Comparison of ENCODE assay signal across 7 mouse cellular contexts in the genomic region with DNA sequence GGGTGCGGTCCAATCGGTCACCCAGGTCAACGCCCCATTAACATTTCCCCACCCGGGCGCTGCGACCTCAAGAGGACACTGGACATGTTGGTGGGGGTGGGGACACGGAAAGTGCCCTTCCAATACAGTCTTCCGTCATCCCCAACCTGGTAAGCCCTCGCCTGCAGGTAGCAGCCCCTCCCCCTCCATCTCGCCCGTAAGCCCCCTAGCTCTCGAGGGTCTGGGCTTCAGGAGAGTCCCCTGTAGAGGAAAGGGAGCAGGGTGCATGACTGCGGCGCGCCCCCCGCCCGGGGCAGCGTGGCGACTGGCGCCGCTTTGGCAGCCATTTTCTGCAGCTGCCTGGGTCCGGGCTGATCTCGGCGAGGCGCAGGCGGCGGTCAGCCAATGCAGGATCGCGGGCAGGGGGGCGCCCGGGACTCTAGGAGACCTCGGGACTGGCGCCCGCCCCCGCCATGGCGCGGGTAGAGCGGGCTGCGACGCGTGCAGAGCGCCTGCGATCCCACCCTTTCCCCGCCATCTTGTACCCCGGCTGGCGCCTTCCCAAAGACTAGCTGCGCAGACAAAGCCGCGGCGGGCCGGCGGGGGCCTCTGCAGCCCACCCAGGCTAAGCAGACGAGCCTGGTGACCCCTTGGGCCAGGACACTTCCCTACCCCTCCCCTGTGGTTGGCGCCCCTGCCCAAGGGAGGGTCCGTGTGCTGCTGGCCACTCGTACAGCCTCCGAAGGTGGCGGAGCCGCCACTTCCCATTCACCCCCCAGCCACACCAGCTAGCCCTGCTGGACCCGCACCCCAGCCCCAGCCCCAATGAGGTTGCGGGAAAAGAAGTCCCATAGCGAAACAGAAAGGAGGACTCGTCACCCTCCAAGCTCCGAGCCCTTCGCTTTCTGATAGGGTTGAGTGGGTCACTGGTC. TPM values are rescaled to one million over a fixed set of nuclear protein-coding genes. Genes with fewer than 3 reads are reported as not detected.
DNase-seq lines count a peak whose midpoint lies in the region; ATAC-seq and TF ChIP-seq lines count a peak whose summit lies in the region.

No protein-coding gene starts in this region.

- H3K36me3 ChIP-seq in heart, embryonic 10.5 days: no peaks in the 10 kb centered on the region
- no peaks in the 10 kb centered on the region for H3K36me3 ChIP-seq in testis, adult 2 months (ENCODE audit: control insufficient read depth, insufficient read depth, low read length)

- H3K4me3 ChIP-seq in brown adipose tissue, adult 24 weeks (ENCODE audit: insufficient read depth, low read depth, low read length): peak overlapping the region; percentile 92
- H3K4me3 ChIP-seq in heart, embryonic 10.5 days: peak overlapping the region; percentile 74
- peak overlapping the region; percentile 80 for H3K4me3 ChIP-seq in testis, adult 2 months (ENCODE audit: control insufficient read depth, low read depth, low read length)

- TF ChIP-seq CTCF in testis, adult 2 months (IDR thresholded peaks at IDR 0.05; ENCODE audit: control insufficient read depth, insufficient read depth, insufficient replicate concordance, low read depth, low read length): no peak

- peaks cover 91% of the 10 kb centered on the region for H3K27me3 ChIP-seq in heart, embryonic 10.5 days (ENCODE audit: insufficient read depth, poor library complexity, severe bottlenecking)
- peaks cover 6% of the 10 kb centered on the region for H3K27me3 ChIP-seq in testis, adult 2 months (ENCODE audit: control insufficient read depth, insufficient read depth, low read length)

- no peak for TF ChIP-seq POLR2A in testis, adult 2 months (IDR thresholded peaks at IDR 0.05; ENCODE audit: control insufficient read depth, low read depth, low read length)

- H3K9me3 ChIP-seq in heart, embryonic 10.5 days: no peaks in the 10 kb centered on the region

- WGBS in heart, embryonic 10.5 days: under 1% methylated on average over 65 of the region's 65 CpGs

- peaks cover 11% of the 10 kb centered on the region for H3K4me1 ChIP-seq in brown adipose tissue, adult 24 weeks (ENCODE audit: control insufficient read depth, insufficient read depth, insufficient read length, low read length)
- peaks cover 76% of the 10 kb centered on the region for H3K4me1 ChIP-seq in heart, embryonic 10.5 days
- H3K4me1 ChIP-seq in testis, adult 2 months (ENCODE audit: control insufficient read depth, insufficient read depth, low read length): peaks cover 48% of the 10 kb centered on the region

- DNase-seq in right cerebral cortex, postnatal 10 days (ENCODE audit: low spot score in 2 of 2): peak; percentile 81
- DNase-seq in right cerebral cortex, adult 18-20 months: no peak
- DNase-seq in heart, embryonic 10.5 days (ENCODE audit: low spot score): peak; percentile 76
- DNase-seq in kidney, postnatal 10 days: peak; percentile 75

- 0 out of 2 replicates have a peak, but pooled peaks have one; percentile 2 for ATAC-seq in megakaryocyte progenitor cell, adult 5-6 weeks (replicated peaks; ENCODE audit: poor library complexity)

- H3K27ac ChIP-seq in brown adipose tissue, adult 24 weeks (replicated peaks; ENCODE audit: low read depth, low read length): peak overlapping the region; percentile 78
- H3K27ac ChIP-seq in heart, embryonic 10.5 days: peak overlapping the region; percentile 99
- peak overlapping the region; percentile 0 for H3K27ac ChIP-seq in testis, adult 2 months (ENCODE audit: control insufficient read depth, insufficient read depth, low read depth, low read length)

RNA-seq across cellular contexts. Expression of gene Cbx8, which starts 15.8 kb away (rescaled TPM):
- polyA plus RNA-seq in brown adipose tissue, adult 24 weeks (2012; ENCODE audit: insufficient read depth, insufficient read length, missing spikeins): 4.7 and 9.1 TPM in 2 replicates
- polyA plus RNA-seq in heart, embryonic 10.5 days (2016; fragmentation: Nextera tagmentation; extraction: Ambion mirVana): 9.1 and 9.7 TPM in 2 replicates
- 1.9 and 2.1 TPM in 2 replicates for total RNA-seq in megakaryocyte progenitor cell, adult 5-6 weeks (2015)
- 2.7 and 3.6 TPM in 2 replicates for total RNA-seq in megakaryocyte progenitor cell, adult 5-6 weeks (2017)
- 0.53 and 0.79 TPM in 2 replicates for polyA plus RNA-seq in testis, adult 2 months (2012; rRNA removed)

RNA-seq across cellular contexts. Expression of gene Cbx4, which starts 29.5 kb away (rescaled TPM):
- 37.3 and 37.4 TPM in 2 replicates for polyA plus RNA-seq in brown adipose tissue, adult 24 weeks (2012; ENCODE audit: insufficient read depth, insufficient read length, missing spikeins)
- 8.9 and 9.0 TPM in 2 replicates for polyA plus RNA-seq in heart, embryonic 10.5 days (2016; fragmentation: Nextera tagmentation; extraction: Ambion mirVana)
- total RNA-seq in megakaryocyte progenitor cell, adult 5-6 weeks (2015): 19.9 and 21.5 TPM in 2 replicates
- total RNA-seq in megakaryocyte progenitor cell, adult 5-6 weeks (2017): 24.8 and 25.4 TPM in 2 replicates
- 3.3 and 3.8 TPM in 2 replicates for polyA plus RNA-seq in testis, adult 2 months (2012; rRNA removed)

RNA-seq across cellular contexts. Expression of gene Cbx2, which starts 33.8 kb away (rescaled TPM):
- polyA plus RNA-seq in brown adipose tissue, adult 24 weeks (2012; ENCODE audit: insufficient read depth, insufficient read length, missing spikeins): 0.91 and 1.1 TPM in 2 replicates
- 37.4 and 56.0 TPM in 2 replicates for polyA plus RNA-seq in heart, embryonic 10.5 days (2016; fragmentation: Nextera tagmentation; extraction: Ambion mirVana)
- total RNA-seq in megakaryocyte progenitor cell, adult 5-6 weeks (2015): 1.8 and 2.8 TPM in 2 replicates
- total RNA-seq in megakaryocyte progenitor cell, adult 5-6 weeks (2017): 3.0 and 3.2 TPM in 2 replicates
- polyA plus RNA-seq in testis, adult 2 months (2012; rRNA removed): 2.3 and 2.4 TPM in 2 replicates

Comparison
In these comparisons a context has a peak if more than half of its experiments do, and no peak if none do; other contexts are left out.
1. H3K27ac ChIP-seq: peak in every context shown above with its lines; median percentile 99 in heart, embryonic 10.5 days; 78 in brown adipose tissue, adult 24 weeks; 0 in testis, adult 2 months.
2. RNA of gene Cbx2, which starts 33.8 kb away (polyA plus RNA-seq): 37.4 to 56.0 TPM in heart, embryonic 10.5 days; 2.3 to 2.4 TPM in testis, adult 2 months and 0.91 to 1.1 TPM in brown adipose tissue, adult 24 weeks; every median in the first group is over 10 times any median in the second.
3. Peak in every context shown above with its lines, with median percentiles within 50 percentile points of each other: H3K4me3 ChIP-seq.